ENCODE assay signal across 21 mouse cellular contexts in genomic region chr9:51654645-51655044, GRCm38 (mm10).
DNase-seq lines count a peak whose midpoint lies in the region; ATAC-seq and TF ChIP-seq lines count a peak whose summit lies in the region.
"Had no signal": no experiment of that assay in that cellular context is flagged by ENCODE, and none has a peak within 500 bp of the region (broad histone marks: within the 10 kb centered on the region; RNA-seq: fewer than 3 reads in every experiment).

No protein-coding gene starts in this region.

- H3K9ac ChIP-seq in hindbrain, embryonic 14.5 days, result no peak overlapping the region
- H3K9ac ChIP-seq in hindbrain, postnatal 0 days (replicated peaks; ENCODE audit: low read length), result no peak overlapping the region
- no peak overlapping the region for H3K9ac ChIP-seq in midbrain, postnatal 0 days (replicated peaks; ENCODE audit: low read length, poor library complexity, severe bottlenecking)
- H3K9ac ChIP-seq in midbrain, embryonic 11.5 days (ENCODE audit: low read length), result no peak overlapping the region
- H3K9ac ChIP-seq: embryonic facial prominence, embryonic 13.5 days; forebrain, embryonic 12.5 days; heart, embryonic 15.5 days had no signal

- no peak overlapping the region for H3K4me3 ChIP-seq in hindbrain, embryonic 14.5 days (replicated peaks; ENCODE audit: low read length)
- no peak overlapping the region for H3K4me3 ChIP-seq in hindbrain, postnatal 0 days (ENCODE audit: low read length)
- no peak overlapping the region for H3K4me3 ChIP-seq in midbrain, postnatal 0 days (ENCODE audit: low read depth, low read length)
- H3K4me3 ChIP-seq in midbrain, embryonic 11.5 days (ENCODE audit: low read depth, low read length), result no peak overlapping the region
- H3K4me3 ChIP-seq: embryonic facial prominence, embryonic 13.5 days; forebrain, embryonic 12.5 days; gastrocnemius, adult 2 months; heart, embryonic 15.5 days had no signal

- no peak overlapping the region for H3K4me2 ChIP-seq in hindbrain, embryonic 14.5 days (replicated peaks)
- H3K4me2 ChIP-seq in hindbrain, postnatal 0 days (ENCODE audit: low read depth, low read length), result no peak overlapping the region
- no peak overlapping the region for H3K4me2 ChIP-seq in midbrain, postnatal 0 days (ENCODE audit: low read depth, low read length, poor library complexity, severe bottlenecking)
- H3K4me2 ChIP-seq in midbrain, embryonic 11.5 days, result no peak overlapping the region
- H3K4me2 ChIP-seq: embryonic facial prominence, embryonic 13.5 days; forebrain, embryonic 12.5 days; heart, embryonic 11.5 days; heart, embryonic 15.5 days had no signal

- intact Hi-C loops in gastrocnemius, postnatal 36 days (cut with DNase I), result no loop called here

- H3K27ac ChIP-seq in hindbrain, embryonic 14.5 days, result peak overlapping the region; percentile 32; the same call in 1 of the 2 replicates
- H3K27ac ChIP-seq in hindbrain, postnatal 0 days, result no peak overlapping the region
- peak overlapping the region; percentile 62 for H3K27ac ChIP-seq in midbrain, postnatal 0 days (ENCODE audit: low read depth, low read length)
- H3K27ac ChIP-seq in midbrain, embryonic 11.5 days (ENCODE audit: low read depth, low read length), result no peak overlapping the region
- H3K27ac ChIP-seq: embryonic facial prominence, embryonic 13.5 days; forebrain, embryonic 12.5 days; gastrocnemius, adult 2 months; heart, embryonic 15.5 days had no signal

- no peaks in the 10 kb centered on the region for H3K4me1 ChIP-seq in hindbrain, embryonic 14.5 days (replicated peaks; ENCODE audit: control insufficient read depth, insufficient read depth, low read length)
- no peaks in the 10 kb centered on the region for H3K4me1 ChIP-seq in hindbrain, postnatal 0 days (ENCODE audit: insufficient read depth, low read length)
- H3K4me1 ChIP-seq in midbrain, postnatal 0 days (ENCODE audit: insufficient read depth, low read length), result 0 out of 2 replicates have a peak, but pooled peaks cover 3% of the 10 kb centered on the region
- no peaks in the 10 kb centered on the region for H3K4me1 ChIP-seq in midbrain, embryonic 11.5 days (ENCODE audit: control insufficient read depth, insufficient read depth, low read length)
- H3K4me1 ChIP-seq: embryonic facial prominence, embryonic 13.5 days; forebrain, embryonic 12.5 days; heart, embryonic 15.5 days had no signal

- no peak for DNase-seq in hindbrain, embryonic 14.5 days (ENCODE audit: low spot score)
- no peak for DNase-seq in hindbrain, postnatal 0 days (ENCODE audit: low spot score)
- no peak for DNase-seq in midbrain, postnatal 0 days (ENCODE audit: low spot score)
- DNase-seq in midbrain, embryonic 11.5 days (ENCODE audit: low spot score, missing footprints), result no peak
- peak; percentile 32 for DNase-seq in brain, adult 2 months (ENCODE audit: low read depth, low spot score)
- no peak for DNase-seq in gastrocnemius, postnatal 36 days
- DNase-seq: adrenal gland, postnatal 14 days; B cell, adult 2 months; cerebellum, adult 18-20 months; cerebellum, adult 9-11 months; cerebellum, postnatal 36 days; gastrocnemius, adult 2 months; gastrocnemius, postnatal 25 days; heart, adult 18-20 months; heart, postnatal 14 days had no signal

- WGBS in hindbrain, embryonic 14.5 days, result 92% methylated on average over 1 of the region's 1 CpGs
- 94% methylated on average over 1 of the region's 1 CpGs for WGBS in hindbrain, postnatal 0 days
- 91% methylated on average over 1 of the region's 1 CpGs for WGBS in midbrain, postnatal 0 days
- 95% methylated on average over 1 of the region's 1 CpGs for WGBS in midbrain, embryonic 11.5 days

- H3K36me3 ChIP-seq in hindbrain, embryonic 14.5 days (replicated peaks; ENCODE audit: control insufficient read depth, insufficient read depth), result no peaks in the 10 kb centered on the region
- H3K36me3 ChIP-seq in hindbrain, postnatal 0 days (ENCODE audit: insufficient read depth, low read length), result no peaks in the 10 kb centered on the region
- H3K36me3 ChIP-seq in midbrain, postnatal 0 days (ENCODE audit: insufficient read depth, low read length), result no peaks in the 10 kb centered on the region
- no peaks in the 10 kb centered on the region for H3K36me3 ChIP-seq in midbrain, embryonic 11.5 days (ENCODE audit: control insufficient read depth, insufficient read depth, low read length)
- H3K36me3 ChIP-seq: embryonic facial prominence, embryonic 13.5 days; forebrain, embryonic 12.5 days; heart, embryonic 15.5 days had no signal

- ATAC-seq in hindbrain, embryonic 14.5 days (ENCODE audit: low FRiP score), result no peak
- ATAC-seq in hindbrain, postnatal 0 days, result no peak
- no peak for ATAC-seq in midbrain, postnatal 0 days (ENCODE audit: low FRiP score)
- no peak for ATAC-seq in midbrain, embryonic 11.5 days (ENCODE audit: low FRiP score)
- ATAC-seq: CD4-positive, CD25-positive, alpha-beta regulatory T cell, adult 4 months; intestine, embryonic 16.5 days had no signal

- no peaks in the 10 kb centered on the region for H3K27me3 ChIP-seq in hindbrain, embryonic 14.5 days (ENCODE audit: control insufficient read depth, insufficient read depth, low read length)
- H3K27me3 ChIP-seq in hindbrain, postnatal 0 days (ENCODE audit: insufficient read depth, low read length), result no peaks in the 10 kb centered on the region
- no peaks in the 10 kb centered on the region for H3K27me3 ChIP-seq in midbrain, postnatal 0 days (ENCODE audit: insufficient read depth, low read length)
- no peaks in the 10 kb centered on the region for H3K27me3 ChIP-seq in midbrain, embryonic 11.5 days (ENCODE audit: control insufficient read depth, insufficient read depth, low read length)
- H3K27me3 ChIP-seq: embryonic facial prominence, embryonic 13.5 days; heart, embryonic 15.5 days had no signal

- H3K9me3 ChIP-seq in hindbrain, embryonic 14.5 days (ENCODE audit: control insufficient read depth, low read length), result no peaks in the 10 kb centered on the region
- H3K9me3 ChIP-seq in hindbrain, postnatal 0 days (ENCODE audit: low read length), result no peaks in the 10 kb centered on the region
- no peaks in the 10 kb centered on the region for H3K9me3 ChIP-seq in midbrain, postnatal 0 days (ENCODE audit: low read length)
- H3K9me3 ChIP-seq in midbrain, embryonic 11.5 days (ENCODE audit: control insufficient read depth, low read length), result no peaks in the 10 kb centered on the region
- H3K9me3 ChIP-seq: forebrain, embryonic 12.5 days; heart, embryonic 15.5 days had no signal

- TF ChIP-seq CTCF in hindbrain, postnatal 0 days (IDR thresholded peaks at IDR 0.05; ENCODE audit: low read depth), result no peak
- no peak for TF ChIP-seq CTCF in midbrain, postnatal 0 days (IDR thresholded peaks at IDR 0.05)

Comparison
In these comparisons a context has a peak if more than half of its experiments do, and no peak if none do; other contexts are left out.
1. H3K27ac ChIP-seq: peak in hindbrain, embryonic 14.5 days (single experiment) and midbrain, postnatal 0 days (single experiment); none in hindbrain, postnatal 0 days (single experiment) and midbrain, embryonic 11.5 days (single experiment).